Mouse (Mus musculus) liver, adult 2 months (tissue): Measurements from ENCODE around the gene Tgfbi.

Experiments used
- CTCF ChIP-seq: fragments of 200-500 bp; IDR thresholded peaks from 2 replicates; pipeline ENCODE4 v1.5.1; 2011; ENCODE audit warnings: low read depth, low read length, control low read depth
- POLR2A ChIP-seq: fragments of 200-500 bp; IDR thresholded peaks from 2 replicates; pipeline ENCODE4 v1.6.1; 2011; ENCODE audit warnings: low read length, control low read depth; ENCODE audit not compliant: insufficient read depth; ENCODE audit errors: extremely low read depth

DNA sequence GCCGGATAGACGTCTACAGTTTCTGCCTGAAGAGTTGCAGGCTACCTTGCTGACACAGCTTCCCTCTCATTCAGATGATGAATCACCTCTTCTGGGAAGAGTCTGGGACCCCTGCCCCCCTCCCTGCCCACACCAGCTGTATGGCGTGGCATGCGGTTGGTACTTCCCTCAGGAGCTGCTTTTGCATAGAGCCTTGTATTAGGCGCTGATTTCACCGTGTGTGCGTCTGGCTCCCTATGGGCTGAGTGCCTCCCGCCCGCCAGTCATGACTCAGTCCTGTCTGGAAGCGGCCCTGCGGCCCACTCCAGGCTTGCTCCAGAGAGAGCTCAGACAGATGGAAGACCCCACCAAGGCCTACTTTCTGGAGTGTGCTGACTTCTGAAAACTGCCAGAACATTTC lies 8.1 kb upstream of the Tgfbi start:
- TF ChIP-seq POLR2A = no peak
- no peak for TF ChIP-seq CTCF
